Mouse (Mus musculus): Measurements from ENCODE around the gene St3gal5. TPM values are rescaled to one million over a fixed set of nuclear protein-coding genes. Genes with fewer than 3 reads are reported as not detected.

The St3gal5 gene
- 27.6 TPM for polyA plus RNA-seq (2012; fragmentation: generic; extraction: Trizol)
- long read RNA-seq, experiment 1, transcript St3gal5-201 (7 exons, 2,258 nt) = major isoform, 89 of 123 reads
- long read RNA-seq, experiment 1, transcript St3gal5-202 (7 exons, 2,439 nt) = minor isoform, 5 of 123 reads
- long read RNA-seq, experiment 1, partial matches to known transcripts = 15 of 123 reads
- long read RNA-seq, experiment 1, other reads (novel, unspliced or antisense) = 14 of 123 reads
- long read RNA-seq, experiment 2, transcript St3gal5-202 (7 exons, 2,439 nt) = minor isoform, 5 of 80 reads
- long read RNA-seq, experiment 2, transcript St3gal5-201 (7 exons, 2,258 nt) = major isoform, 66 of 80 reads
- long read RNA-seq, experiment 2, partial matches to known transcripts = 3 of 80 reads
- long read RNA-seq, experiment 2, other reads (novel, unspliced or antisense) = 6 of 80 reads

DNA sequence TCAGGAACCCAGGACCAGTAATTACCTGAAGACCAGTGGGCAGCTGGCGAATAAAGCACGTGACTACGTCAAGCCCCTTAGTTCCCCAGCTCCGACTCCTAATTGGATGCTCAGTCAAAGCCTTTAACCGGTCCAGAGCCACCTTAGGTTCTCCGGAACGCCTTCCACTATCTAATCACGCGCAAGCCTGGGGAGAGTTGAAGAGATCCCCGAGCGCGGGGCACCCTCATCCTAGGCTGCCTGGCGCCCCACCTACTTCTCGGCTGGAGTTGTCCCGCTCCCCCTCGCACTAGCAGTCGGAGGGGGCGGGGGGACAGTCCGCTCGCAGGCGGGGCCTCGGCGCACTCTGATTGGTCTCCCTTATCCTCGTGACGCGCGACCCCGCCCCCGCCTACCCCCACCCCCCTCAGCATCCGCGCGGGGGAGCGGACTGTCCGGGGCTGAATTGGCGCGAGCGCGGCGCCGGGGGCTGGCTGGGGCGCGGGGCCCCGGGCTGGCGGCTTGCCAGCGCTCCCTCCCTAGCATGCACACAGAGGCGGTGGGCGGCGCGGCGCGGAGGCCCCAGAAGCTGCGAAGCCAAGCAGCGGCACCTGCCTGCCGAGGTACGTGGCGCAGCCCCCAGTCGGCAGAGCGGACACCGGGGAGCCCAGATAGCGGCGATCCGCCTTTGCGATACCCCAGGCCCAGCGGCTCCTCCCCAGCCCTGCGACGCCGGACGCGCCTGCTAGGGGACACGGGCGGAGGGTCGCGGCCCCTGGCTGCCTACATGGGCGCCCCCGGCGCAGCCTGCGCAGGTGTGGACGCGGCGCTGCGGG is at the start of gene St3gal5:
TSS of gene St3gal5 (plus strand) at position 412 of the 815 bp plus-strand sequence.
- Histone ChIP-seq H3ac (ENCODE audit: control insufficient read depth, insufficient read length, low read depth) (peak within 1 kb of the TSS; percentile 88), H3K79me3 (ENCODE audit: low read depth) (peaks cover 2% of the 10 kb centered on the region), H3K27me3 (ENCODE audit: control insufficient read depth, insufficient read depth, insufficient read length) (no peaks in the 10 kb centered on the region), H3K4me3 (ENCODE audit: insufficient read depth, poor library complexity, severe bottlenecking) (peak within 1 kb of the TSS; percentile 56), H3K36me3 (ENCODE audit: control insufficient read depth, insufficient read depth) (no peaks in the 10 kb centered on the region), H3K79me2 (ENCODE audit: control insufficient read depth, insufficient read depth) (peaks cover 14% of the 10 kb centered on the region)
- TF ChIP-seq MAX (IDR thresholded peaks at IDR 0.05) = no peak
- no peak for TF ChIP-seq CEBPB (IDR thresholded peaks at IDR 0.05; ENCODE audit: low read depth)
- TF ChIP-seq MYOD1 (IDR thresholded peaks at IDR 0.05; ENCODE audit: control insufficient read depth, insufficient read length, low read depth) = no peak
- no peak for TF ChIP-seq FOSL1 (IDR thresholded peaks at IDR 0.05; ENCODE audit: insufficient read depth, low read length, poor library complexity, severe bottlenecking)
- TF ChIP-seq USF1 (IDR thresholded peaks at IDR 0.05; ENCODE audit: low read depth) = peak; percentile 70
- TF ChIP-seq CTCF (IDR thresholded peaks at IDR 0.05; ENCODE audit: control insufficient read depth, insufficient read depth, insufficient read length) = no peak

DNA sequence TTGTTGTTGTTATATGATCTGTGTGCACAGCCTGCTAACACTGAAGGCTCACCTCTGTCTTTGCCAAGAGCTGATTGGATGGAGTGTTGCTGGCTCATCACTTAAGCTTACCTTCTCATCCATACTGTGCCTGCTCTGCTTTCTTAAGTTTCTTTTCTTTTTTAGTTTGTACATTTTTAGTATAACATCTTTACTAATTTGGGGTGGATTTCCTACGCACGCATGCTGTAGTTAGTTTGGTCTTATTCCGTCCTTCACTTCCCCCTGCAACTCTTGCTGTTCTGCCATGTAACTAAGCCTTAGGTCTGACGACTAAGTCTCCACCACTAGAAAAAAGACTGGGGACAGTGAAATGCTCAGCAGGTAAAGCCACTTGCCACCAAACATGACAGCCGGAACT is 48.7 kb upstream of the St3gal5 start:
- H3K79me2 ChIP-seq (ENCODE audit: control insufficient read depth, insufficient read depth) = no peaks in the 10 kb centered on the region
- H3K36me3 ChIP-seq (ENCODE audit: control insufficient read depth, insufficient read depth) = no peaks in the 10 kb centered on the region
- no peaks in the 10 kb centered on the region for H3K27me3 ChIP-seq (ENCODE audit: control insufficient read depth, insufficient read depth, insufficient read length)
- no peaks in the 10 kb centered on the region for H3K79me3 ChIP-seq (ENCODE audit: low read depth)
- TF ChIP-seq MYOD1 (IDR thresholded peaks at IDR 0.05; ENCODE audit: control insufficient read depth, insufficient read length, low read depth) (no peak), CEBPB (IDR thresholded peaks at IDR 0.05; ENCODE audit: low read depth) (no peak), CTCF (IDR thresholded peaks at IDR 0.05; ENCODE audit: control insufficient read depth, insufficient read depth, insufficient read length) (no peak), MYOG (IDR thresholded peaks at IDR 0.05; ENCODE audit: control insufficient read depth, extremely low read depth, insufficient read length) (no peak), FOSL1 (IDR thresholded peaks at IDR 0.05; ENCODE audit: insufficient read depth, low read length, poor library complexity, severe bottlenecking) (no peak), USF1 (IDR thresholded peaks at IDR 0.05; ENCODE audit: low read depth) (no peak), MAX (IDR thresholded peaks at IDR 0.05) (no peak)
- H3ac ChIP-seq (ENCODE audit: control insufficient read depth, insufficient read length, low read depth) = no peak overlapping the region
- H3K4me3 ChIP-seq (ENCODE audit: insufficient read depth, poor library complexity, severe bottlenecking) = no peak overlapping the region

DNA sequence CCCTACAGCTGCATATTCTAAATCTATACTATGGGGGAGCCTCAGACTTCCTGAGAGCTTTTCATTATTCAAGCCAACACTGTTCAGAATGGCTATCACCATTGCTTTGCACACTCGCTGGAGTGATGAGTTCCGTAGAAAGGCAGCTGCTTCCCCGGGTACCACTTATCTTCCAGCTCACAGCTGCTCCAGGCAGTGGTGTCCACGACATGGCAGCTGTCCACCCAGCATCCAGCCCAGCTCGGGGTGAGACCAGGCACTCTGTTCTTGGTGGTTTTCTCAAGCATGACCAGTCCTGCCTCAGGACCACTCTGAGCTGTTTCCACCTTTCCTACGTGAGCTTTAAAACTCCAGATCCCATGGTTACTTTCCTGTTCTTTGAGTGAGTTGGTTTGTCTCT is 47.5 kb upstream of the St3gal5 start:
- H3K27me3 ChIP-seq (ENCODE audit: control insufficient read depth, insufficient read depth, insufficient read length) = no peaks in the 10 kb centered on the region
- no peak overlapping the region for H3K4me3 ChIP-seq (ENCODE audit: insufficient read depth, poor library complexity, severe bottlenecking)
- no peak for TF ChIP-seq CTCF (IDR thresholded peaks at IDR 0.05; ENCODE audit: control insufficient read depth, insufficient read depth, insufficient read length)
- TF ChIP-seq MYOD1 (IDR thresholded peaks at IDR 0.05; ENCODE audit: control insufficient read depth, insufficient read length, low read depth) = peak; percentile 70
- no peak for TF ChIP-seq USF1 (IDR thresholded peaks at IDR 0.05; ENCODE audit: low read depth)
- TF ChIP-seq MAX (IDR thresholded peaks at IDR 0.05) = no peak
- TF ChIP-seq CEBPB (IDR thresholded peaks at IDR 0.05; ENCODE audit: low read depth) = no peak
- no peak for TF ChIP-seq MYOG (IDR thresholded peaks at IDR 0.05; ENCODE audit: control insufficient read depth, extremely low read depth, insufficient read length)
- TF ChIP-seq FOSL1 (IDR thresholded peaks at IDR 0.05; ENCODE audit: insufficient read depth, low read length, poor library complexity, severe bottlenecking) = no peak
- no peaks in the 10 kb centered on the region for H3K79me3 ChIP-seq (ENCODE audit: low read depth)
- H3K79me2 ChIP-seq (ENCODE audit: control insufficient read depth, insufficient read depth) = no peaks in the 10 kb centered on the region
- no peak overlapping the region for H3ac ChIP-seq (ENCODE audit: control insufficient read depth, insufficient read length, low read depth)
- no peaks in the 10 kb centered on the region for H3K36me3 ChIP-seq (ENCODE audit: control insufficient read depth, insufficient read depth)

DNA sequence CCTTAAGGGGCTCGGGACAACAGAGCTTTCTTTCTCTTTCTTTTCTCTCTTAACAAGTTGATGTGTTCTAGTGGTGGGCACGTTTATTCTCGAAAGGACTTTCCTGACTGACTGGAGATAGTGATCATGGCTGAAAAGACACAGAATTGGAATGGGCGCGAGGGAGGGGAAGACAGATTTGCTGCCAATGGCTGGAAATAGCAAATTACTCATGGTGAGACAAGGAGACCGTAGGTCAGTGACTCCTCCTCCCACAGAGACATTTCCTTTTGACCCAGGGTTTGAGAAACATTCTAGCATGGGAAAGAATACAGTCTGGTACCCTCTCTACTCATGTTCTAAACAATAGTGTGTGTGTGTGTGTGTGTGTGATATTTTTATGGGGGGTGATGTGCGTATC is 46.6 kb upstream of the St3gal5 start:
- Histone ChIP-seq H3K27me3 (ENCODE audit: control insufficient read depth, insufficient read depth, insufficient read length) (no peaks in the 10 kb centered on the region), H3ac (ENCODE audit: control insufficient read depth, insufficient read length, low read depth) (no peak overlapping the region), H3K79me2 (ENCODE audit: control insufficient read depth, insufficient read depth) (no peaks in the 10 kb centered on the region), H3K4me3 (ENCODE audit: insufficient read depth, poor library complexity, severe bottlenecking) (no peak overlapping the region), H3K36me3 (ENCODE audit: control insufficient read depth, insufficient read depth) (no peaks in the 10 kb centered on the region), H3K79me3 (ENCODE audit: low read depth) (no peaks in the 10 kb centered on the region)
- TF ChIP-seq FOSL1 (IDR thresholded peaks at IDR 0.05; ENCODE audit: insufficient read depth, low read length, poor library complexity, severe bottlenecking) = peak; percentile 12
- TF ChIP-seq USF1 (IDR thresholded peaks at IDR 0.05; ENCODE audit: low read depth) = no peak

DNA sequence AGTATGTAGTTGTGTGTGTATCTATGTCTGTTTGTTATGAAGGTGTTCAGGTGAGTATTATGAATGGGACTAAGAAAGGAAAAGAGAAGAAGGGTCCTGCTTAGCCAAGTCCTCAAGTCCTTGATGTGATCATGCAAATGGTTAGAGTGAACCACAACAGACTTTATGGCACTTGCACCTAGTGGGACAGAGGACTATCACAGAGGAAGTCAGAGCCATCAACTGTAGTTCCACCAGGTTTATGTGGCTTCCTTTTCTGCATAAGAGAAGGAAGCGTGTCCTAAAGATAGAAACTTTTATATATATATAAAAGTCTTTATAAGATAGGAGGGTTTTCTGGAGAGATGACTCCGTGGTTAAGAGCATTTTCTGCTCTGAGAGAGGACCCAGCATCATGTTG is 46.1 kb upstream of the St3gal5 start:
- no peaks in the 10 kb centered on the region for H3K79me2 ChIP-seq (ENCODE audit: control insufficient read depth, insufficient read depth)
- no peaks in the 10 kb centered on the region for H3K79me3 ChIP-seq (ENCODE audit: low read depth)
- H3K27me3 ChIP-seq (ENCODE audit: control insufficient read depth, insufficient read depth, insufficient read length) = no peaks in the 10 kb centered on the region
- no peak overlapping the region for H3ac ChIP-seq (ENCODE audit: control insufficient read depth, insufficient read length, low read depth)
- TF ChIP-seq MAX (IDR thresholded peaks at IDR 0.05) (no peak), USF1 (IDR thresholded peaks at IDR 0.05; ENCODE audit: low read depth) (no peak), MYOG (IDR thresholded peaks at IDR 0.05; ENCODE audit: control insufficient read depth, extremely low read depth, insufficient read length) (no peak), MYOD1 (IDR thresholded peaks at IDR 0.05; ENCODE audit: control insufficient read depth, insufficient read length, low read depth) (no peak), CTCF (IDR thresholded peaks at IDR 0.05; ENCODE audit: control insufficient read depth, insufficient read depth, insufficient read length) (no peak)
- H3K36me3 ChIP-seq (ENCODE audit: control insufficient read depth, insufficient read depth) = no peaks in the 10 kb centered on the region
- H3K4me3 ChIP-seq (ENCODE audit: insufficient read depth, poor library complexity, severe bottlenecking) = no peak overlapping the region
